Mouse (Mus musculus) regulatory T cell (primary cell): ENCODE measurements around the gene Tmem139.

Experiments used
- in situ Hi-C: fragments of 300-600 bp; cut with MboI, MseI; formaldehyde crosslinking; loops from one replicate; pipeline ENCODE4 v1.15.1; 2025; ENCODE audit warnings: high pct_unique_total_duplicates

Tmem139 gene

GRCm38 (mm10) chr6:42261524-42262170 is at the start of gene Tmem139:
Gene Tmem139, plus strand, starts transcription at chr6:42261970.
- in situ Hi-C loops: loop anchor here (10.0 kb wide), 1 partner anchor 657 kb away; the partner anchor contains the start of gene Ephb6

GRCm38 (mm10) chr6:42215028-42215427 is 46.7 kb upstream of the Tmem139 start, which contains the start of gene Tas2r144:
Gene Tas2r144, plus strand, starts transcription at chr6:42215328.
- in situ Hi-C loops: no loop called here

GRCm38 (mm10) chr6:42222286-42222685 is 39.5 kb upstream of the Tmem139 start:
- in situ Hi-C loops: loop anchor here (5.0 kb wide), 1 partner anchor 365 kb away; no protein-coding TSS in a partner anchor

GRCm38 (mm10) chr6:42225046-42225445 is 36.7 kb upstream of the Tmem139 start:
- in situ Hi-C loops: no loop called here

GRCm38 (mm10) chr6:42227240-42228101 is 34.3 kb upstream of the Tmem139 start:
- in situ Hi-C loops: no loop called here

- in situ Hi-C loops: loop anchor here (5.0 to 10.0 kb wide), 2 partner anchors 103 to 475 kb away; no protein-coding TSS in a partner anchor
Observed at GRCm38 (mm10) chr6:42229610-42230009, 32.2 kb upstream of the Tmem139 start.

GRCm38 (mm10) chr6:42231191-42231590 is 30.6 kb upstream of the Tmem139 start:
- in situ Hi-C loops: loop anchor here (5.0 to 10.0 kb wide), 2 partner anchors 101 to 476 kb away; no protein-coding TSS in a partner anchor

GRCm38 (mm10) chr6:42237276-42237805 is 24.4 kb upstream of the Tmem139 start:
- in situ Hi-C loops: loop anchor here (10.0 kb wide), 1 partner anchor 483 kb away; no protein-coding TSS in a partner anchor

- in situ Hi-C loops: no loop called here
Observed at GRCm38 (mm10) chr6:42241311-42242045, 20.3 kb upstream of the Tmem139 start.

GRCm38 (mm10) chr6:42245711-42246353 is 15.9 kb upstream of the Tmem139 start, which contains the start of gene Gstk1:
Gene Gstk1, plus strand, starts transcription at chr6:42245935.
- in situ Hi-C loops: no loop called here

- in situ Hi-C loops: no loop called here
Observed at GRCm38 (mm10) chr6:42247173-42247572, 14.6 kb upstream of the Tmem139 start.

GRCm38 (mm10) chr6:42247981-42248380 is 13.8 kb upstream of the Tmem139 start:
- in situ Hi-C loops: no loop called here

- in situ Hi-C loops: loop anchor here (10.0 kb wide), 1 partner anchor 1137 kb away; no protein-coding TSS in a partner anchor
Observed at GRCm38 (mm10) chr6:42251791-42252190, 10.0 kb upstream of the Tmem139 start.

GRCm38 (mm10) chr6:42253103-42253502 is 8.7 kb upstream of the Tmem139 start:
- in situ Hi-C loops: loop anchor here (10.0 kb wide), 1 partner anchor 1138 kb away; no protein-coding TSS in a partner anchor

GRCm38 (mm10) chr6:42257303-42257863 is 4.4 kb upstream of the Tmem139 start:
- in situ Hi-C loops: loop anchor here (10.0 kb wide), 1 partner anchor 1143 kb away; no protein-coding TSS in a partner anchor

GRCm38 (mm10) chr6:42260430-42260829 is 1.3 kb upstream of the Tmem139 start:
- in situ Hi-C loops: loop anchor here (10.0 kb wide), 1 partner anchor 656 kb away; the partner anchor contains the start of gene Ephb6

- in situ Hi-C loops: loop anchor here (5.0 to 10.0 kb wide), 2 partner anchors 93 to 660 kb away; partner anchors contain the start of gene Ephb6
Observed at GRCm38 (mm10) chr6:42264626-42265312, 3.0 kb downstream of the Tmem139 start, which contains the start of gene Casp2. Gene Casp2, plus strand, starts transcription at chr6:42264985.

GRCm38 (mm10) chr6:42265391-42266330 is 3.9 kb downstream of the Tmem139 start:
- in situ Hi-C loops: loop anchor here (5.0 to 10.0 kb wide), 2 partner anchors 92 to 661 kb away; partner anchors contain the start of gene Ephb6
